Mouse (Mus musculus) neural tube, embryonic 14.5 days (tissue): ENCODE data around the gene Dlx2. TPM values are rescaled to one million over a fixed set of nuclear protein-coding genes. Genes with fewer than 3 reads are reported as not detected.

Experiments used
- ATAC-seq: fragments of 200-750 bp; cut with Nextera tagmentation; 2 replicates; pipeline ENCODE4 v1.8.0; 2017; ENCODE audit warnings: low read depth, mild to moderate bottlenecking, moderate TSS enrichment, moderate library complexity
- H3K27ac ChIP-seq: fragments of 300-500 bp; sonication (generic); 2 replicates; pipeline ENCODE4 v1.5.1; 2014; ENCODE audit warnings: low read depth, mild to moderate bottlenecking, control low read depth, low read length, moderate library complexity, mixed read lengths
- H3K27me3 ChIP-seq: fragments of 300-500 bp; sonication (generic); 2 replicates; pipeline ENCODE4 v1.6.1; 2014; ENCODE audit warnings: low read length; ENCODE audit not compliant: control insufficient read depth, insufficient read depth
- H3K36me3 ChIP-seq: fragments of 300-500 bp; sonication (generic); 2 replicates; pipeline ENCODE4 v1.6.1; 2014; ENCODE audit warnings: low read length, mixed read lengths; ENCODE audit not compliant: control insufficient read depth, insufficient read depth
- H3K4me1 ChIP-seq: fragments of 300-500 bp; sonication (generic); 2 replicates; pipeline ENCODE4 v1.6.1; 2014; ENCODE audit warnings: low read length; ENCODE audit not compliant: control insufficient read depth, insufficient read depth
- H3K4me2 ChIP-seq: fragments of 300-500 bp; sonication (generic); 2 replicates; pipeline ENCODE4 v1.6.1; 2014; ENCODE audit warnings: mild to moderate bottlenecking, low read depth, low read length, control low read depth
- H3K4me3 ChIP-seq: fragments of 300-500 bp; sonication (generic); 2 replicates; pipeline ENCODE4 v1.5.1; 2014; ENCODE audit warnings: low read depth, low read length, control low read depth, mixed read lengths
- H3K9ac ChIP-seq: fragments of 300-500 bp; sonication (generic); replicated peaks from 2 replicates; pipeline ENCODE4 v1.6.1; 2014; ENCODE audit warnings: low read depth, mild to moderate bottlenecking, control low read depth, low read length, mixed read lengths
- H3K9me3 ChIP-seq: fragments of 300-500 bp; sonication (generic); 2 replicates; pipeline ENCODE4 v1.6.1; 2016; ENCODE audit warnings: low read length; ENCODE audit not compliant: control insufficient read depth
- WGBS: fragments of 180-500 bp; shearing (Covaris S2); extraction: QIAGEN DNeasy Blood & Tissue Kit; methylation state at CpG from one replicate; pipeline ENCODE4 v1.1.7; 2014; 5-methylcytosine and 5-hydroxymethylcytosine counted together
- polyA plus RNA-seq: library from polyadenylated mRNA; unstranded; fragments of >200 nt; fragmentation: Nextera tagmentation; extraction: Ambion mirVana; gene quantifications from 2 replicates; pipeline ENCODE4 v1.2.1, GENCODE M21; 2014

Dlx2 gene
- polyA plus RNA-seq, 1 experiment from 2014 or later, result not detected

DNA sequence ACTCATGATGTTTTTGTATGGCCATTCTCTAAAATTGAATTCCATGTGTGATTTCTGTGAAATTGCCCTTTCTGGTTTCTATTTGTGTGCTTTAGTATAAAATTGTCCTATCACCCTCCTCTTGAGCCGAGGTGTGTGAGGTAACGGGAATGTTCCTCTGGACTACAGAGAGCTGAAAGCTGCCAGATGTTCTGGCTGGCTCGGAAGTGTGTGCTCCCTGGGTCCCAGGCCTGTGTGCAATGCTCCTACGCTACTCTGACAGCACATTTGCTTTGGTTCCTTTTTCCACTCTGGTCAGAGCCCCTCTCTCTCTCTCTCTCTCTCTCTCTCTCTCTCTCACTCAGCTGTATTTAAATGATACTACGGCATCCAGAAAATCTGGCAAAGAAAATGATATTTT is 49.4 kb downstream of the Dlx2 start:
- H3K4me3 ChIP-seq, result no peak overlapping the region
- H3K27me3 ChIP-seq, result no peaks in the 10 kb centered on the region
- no peak overlapping the region for H3K27ac ChIP-seq
- no peaks in the 10 kb centered on the region for H3K36me3 ChIP-seq
- H3K9me3 ChIP-seq, result no peaks in the 10 kb centered on the region
- 61% methylated on average over 5 of the region's 5 CpGs for WGBS
- H3K9ac ChIP-seq, result no peak overlapping the region
- H3K4me1 ChIP-seq, result no peaks in the 10 kb centered on the region
- ATAC-seq, result no peak
- no peak overlapping the region for H3K4me2 ChIP-seq

DNA sequence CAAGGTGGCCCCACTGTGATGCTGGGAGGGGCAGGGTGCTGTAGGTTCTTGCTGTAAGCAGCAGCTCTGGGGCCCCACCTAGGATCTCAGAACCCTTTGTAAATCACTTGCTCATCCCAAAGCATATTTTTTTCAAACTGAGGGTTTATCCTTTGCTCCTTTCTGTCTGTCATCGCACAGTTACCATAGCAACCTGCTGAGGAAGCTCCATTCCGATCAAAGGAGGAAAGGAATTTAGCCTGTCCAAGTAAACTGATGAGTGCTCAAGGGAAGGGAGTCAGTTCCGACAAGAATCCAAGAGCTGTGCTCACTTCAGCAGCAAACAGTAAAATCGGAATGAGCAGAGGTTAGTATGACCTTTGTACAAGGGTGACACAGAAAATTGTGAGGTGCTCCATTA is 51.6 kb downstream of the Dlx2 start:
- Histone ChIP-seq H3K27me3 (no peaks in the 10 kb centered on the region), H3K36me3 (no peaks in the 10 kb centered on the region), H3K9me3 (no peaks in the 10 kb centered on the region), H3K4me3 (no peak overlapping the region), H3K27ac (no peak overlapping the region), H3K4me1 (no peaks in the 10 kb centered on the region), H3K4me2 (no peak overlapping the region), H3K9ac (no peak overlapping the region)
- WGBS, result 19% methylated on average over 4 of the region's 4 CpGs
- ATAC-seq, result no peak

DNA sequence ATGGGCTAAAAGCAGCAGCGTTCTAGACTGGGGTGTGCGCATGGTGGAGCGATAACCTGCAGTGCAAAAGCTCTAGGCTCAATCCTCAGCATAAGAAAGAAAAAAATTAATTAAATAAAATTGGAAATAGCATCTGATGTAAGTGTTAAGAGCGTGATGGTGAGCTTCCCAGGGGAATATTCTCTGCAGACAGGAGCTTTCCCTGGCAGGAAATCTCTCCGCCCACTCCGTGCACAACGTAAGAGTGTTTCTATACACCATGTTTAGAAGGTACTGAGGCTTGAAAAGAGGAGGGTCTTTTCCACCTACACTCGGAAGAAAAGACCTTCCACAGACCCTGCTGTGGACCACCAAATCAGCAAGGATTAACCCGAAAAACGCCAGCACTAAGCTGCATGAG is 52.1 kb downstream of the Dlx2 start:
- Histone ChIP-seq H3K27ac (no peak overlapping the region), H3K27me3 (no peaks in the 10 kb centered on the region), H3K9ac (no peak overlapping the region), H3K36me3 (no peaks in the 10 kb centered on the region), H3K4me3 (no peak overlapping the region), H3K4me1 (no peaks in the 10 kb centered on the region), H3K9me3 (no peaks in the 10 kb centered on the region), H3K4me2 (no peak overlapping the region)
- no peak for ATAC-seq
- 60% methylated on average over 10 of the region's 10 CpGs for WGBS

Other genes starting within 250 kb of the Dlx2 start
- 110 and 129 TPM in 2 replicates for gene Slc25a12, start 179.0 kb downstream of the Dlx2 start, polyA plus RNA-seq
- gene Hat1, start 157.8 kb downstream of the Dlx2 start, polyA plus RNA-seq, result 41.6 and 42.1 TPM in 2 replicates
- 39.3 and 40.9 TPM in 2 replicates for gene Metap1d, start 93.5 kb downstream of the Dlx2 start, polyA plus RNA-seq
- gene Dlx1, start 18.6 kb downstream of the Dlx2 start, polyA plus RNA-seq, result 0.36 TPM in 1 of 2 replicates, not detected in the other
- 21.5 and 36.9 TPM in 2 replicates for gene Itga6, start 198.9 kb upstream of the Dlx2 start, polyA plus RNA-seq